In the genomic region with DNA sequence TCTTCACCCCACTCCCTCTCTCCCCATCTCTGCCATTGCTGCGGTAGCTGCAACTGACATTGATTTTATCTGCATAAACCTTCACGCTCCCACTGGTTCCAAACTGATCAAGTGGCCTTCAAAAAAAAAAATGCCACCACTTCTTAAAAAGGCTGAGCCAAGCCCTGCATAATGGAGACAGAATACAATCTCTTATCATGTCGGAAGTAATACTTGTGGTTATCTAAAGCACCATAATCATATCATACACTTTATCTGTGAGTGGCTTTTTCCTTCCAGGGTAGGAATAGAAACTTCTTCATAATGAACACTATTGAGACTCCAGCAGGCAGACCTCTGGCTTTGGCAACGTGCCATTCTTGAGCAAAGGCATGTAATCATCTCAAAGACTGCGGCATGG, we compare ENCODE assay signal across 25 mouse cellular contexts.
DNase-seq lines count a peak whose midpoint lies in the region; ATAC-seq and TF ChIP-seq lines count a peak whose summit lies in the region.
"Had no signal": no experiment of that assay in that cellular context is flagged by ENCODE, and none has a peak within 500 bp of the region (broad histone marks: within the 10 kb centered on the region; RNA-seq: fewer than 3 reads in every experiment).

No protein-coding gene starts in this region.

- no peak for ATAC-seq in embryonic facial prominence, embryonic 14.5 days (ENCODE audit: low read depth)
- ATAC-seq in lung, embryonic 15.5 days (ENCODE audit: borderline replicate concordance, extremely low read depth, low FRiP score, low TSS enrichment) = 0 out of 2 replicates have a peak, but pooled peaks have one; percentile 47
- ATAC-seq in lung, postnatal 0 days = peak; percentile 32; the same call in 1 of the 2 replicates
- ATAC-seq in hindbrain, embryonic 11.5 days (ENCODE audit: low FRiP score) = no peak
- ATAC-seq: forebrain, embryonic 13.5 days; liver, embryonic 12.5 days; liver, postnatal 0 days had no signal

- H3K9me3 ChIP-seq in embryonic facial prominence, embryonic 14.5 days (ENCODE audit: control insufficient read depth, low read length) = no peaks in the 10 kb centered on the region
- no peaks in the 10 kb centered on the region for H3K9me3 ChIP-seq in embryonic facial prominence, embryonic 10.5 days
- H3K9me3 ChIP-seq in lung, embryonic 15.5 days = no peaks in the 10 kb centered on the region
- no peaks in the 10 kb centered on the region for H3K9me3 ChIP-seq in lung, postnatal 0 days (ENCODE audit: low read length)
- no peaks in the 10 kb centered on the region for H3K9me3 ChIP-seq in hindbrain, embryonic 11.5 days (ENCODE audit: control insufficient read depth, low read length)
- H3K9me3 ChIP-seq: embryonic facial prominence, embryonic 15.5 days; forebrain, embryonic 13.5 days; hindbrain, embryonic 12.5 days; kidney, embryonic 15.5 days; liver, embryonic 12.5 days; midbrain, embryonic 12.5 days; neural tube, embryonic 13.5 days had no signal

- H3K36me3 ChIP-seq in embryonic facial prominence, embryonic 14.5 days (ENCODE audit: control insufficient read depth, insufficient read depth, low read length) = no peaks in the 10 kb centered on the region
- no peaks in the 10 kb centered on the region for H3K36me3 ChIP-seq in embryonic facial prominence, embryonic 10.5 days (replicated peaks)
- H3K36me3 ChIP-seq in lung, embryonic 15.5 days = no peaks in the 10 kb centered on the region
- H3K36me3 ChIP-seq in lung, postnatal 0 days (ENCODE audit: insufficient read depth, low read length) = no peaks in the 10 kb centered on the region
- H3K36me3 ChIP-seq in hindbrain, embryonic 11.5 days (ENCODE audit: control insufficient read depth, insufficient read depth, low read length) = no peaks in the 10 kb centered on the region
- H3K36me3 ChIP-seq: embryonic facial prominence, embryonic 15.5 days; hindbrain, embryonic 12.5 days; kidney, embryonic 15.5 days; liver, embryonic 12.5 days; midbrain, embryonic 12.5 days; neural tube, embryonic 13.5 days had no signal

- H3K4me1 ChIP-seq in embryonic facial prominence, embryonic 14.5 days (ENCODE audit: control insufficient read depth, insufficient read depth, low read length) = 0 out of 2 replicates have a peak, but pooled peaks cover 5% of the 10 kb centered on the region
- peaks cover 8% of the 10 kb centered on the region for H3K4me1 ChIP-seq in embryonic facial prominence, embryonic 10.5 days
- H3K4me1 ChIP-seq in lung, embryonic 15.5 days = peaks cover 14% of the 10 kb centered on the region; the same call in 1 of the 2 replicates
- H3K4me1 ChIP-seq in lung, postnatal 0 days (ENCODE audit: insufficient read depth, low read depth, low read length) = no peaks in the 10 kb centered on the region
- H3K4me1 ChIP-seq in hindbrain, embryonic 11.5 days (replicated peaks; ENCODE audit: control insufficient read depth, insufficient read depth, low read length) = no peaks in the 10 kb centered on the region
- H3K4me1 ChIP-seq: forebrain, embryonic 13.5 days; hindbrain, embryonic 12.5 days; megakaryocyte, embryonic 14.5 days; midbrain, embryonic 12.5 days; neural tube, embryonic 13.5 days had no signal

- H3K27ac ChIP-seq in embryonic facial prominence, embryonic 14.5 days (replicated peaks; ENCODE audit: low read depth, low read length) = no peak overlapping the region
- no peak overlapping the region for H3K27ac ChIP-seq in embryonic facial prominence, embryonic 10.5 days (replicated peaks)
- no peak overlapping the region for H3K27ac ChIP-seq in lung, embryonic 15.5 days
- no peak overlapping the region for H3K27ac ChIP-seq in lung, postnatal 0 days (ENCODE audit: low read length)
- H3K27ac ChIP-seq in hindbrain, embryonic 11.5 days (ENCODE audit: low read depth, low read length) = no peak overlapping the region
- H3K27ac ChIP-seq: embryonic facial prominence, embryonic 15.5 days; forebrain, embryonic 13.5 days; hindbrain, embryonic 12.5 days; kidney, embryonic 15.5 days; liver, embryonic 12.5 days; midbrain, embryonic 12.5 days; neural tube, embryonic 13.5 days had no signal

- no peak overlapping the region for H3K4me3 ChIP-seq in embryonic facial prominence, embryonic 14.5 days (ENCODE audit: low read depth, low read length)
- H3K4me3 ChIP-seq in embryonic facial prominence, embryonic 10.5 days = no peak overlapping the region
- H3K4me3 ChIP-seq in lung, embryonic 15.5 days = no peak overlapping the region
- H3K4me3 ChIP-seq in lung, postnatal 0 days (ENCODE audit: low read depth, low read length) = no peak overlapping the region
- no peak overlapping the region for H3K4me3 ChIP-seq in hindbrain, embryonic 11.5 days (ENCODE audit: low read depth, low read length)
- H3K4me3 ChIP-seq: embryonic facial prominence, embryonic 15.5 days; forebrain, embryonic 13.5 days; hindbrain, embryonic 12.5 days; kidney, embryonic 15.5 days; liver, embryonic 12.5 days; megakaryocyte, embryonic 14.5 days; midbrain, embryonic 12.5 days; neural tube, embryonic 13.5 days had no signal

- no peak overlapping the region for H3K9ac ChIP-seq in embryonic facial prominence, embryonic 14.5 days (ENCODE audit: low read depth, low read length)
- no peak overlapping the region for H3K9ac ChIP-seq in lung, embryonic 15.5 days
- H3K9ac ChIP-seq in lung, postnatal 0 days (replicated peaks; ENCODE audit: low read depth) = no peak overlapping the region
- H3K9ac ChIP-seq in hindbrain, embryonic 11.5 days (ENCODE audit: low read depth, low read length) = no peak overlapping the region
- H3K9ac ChIP-seq: embryonic facial prominence, embryonic 15.5 days; forebrain, embryonic 13.5 days; hindbrain, embryonic 12.5 days; kidney, embryonic 15.5 days; liver, embryonic 12.5 days; liver, postnatal 0 days; midbrain, embryonic 12.5 days; neural tube, embryonic 13.5 days had no signal

- no peak for TF ChIP-seq CTCF in lung, postnatal 0 days (IDR thresholded peaks at IDR 0.05)

- peak; percentile 32 for DNase-seq in embryonic facial prominence, embryonic 14.5 days (ENCODE audit: low spot score)
- no peak for DNase-seq in embryonic facial prominence, embryonic 10.5 days (ENCODE audit: low spot score)
- DNase-seq in lung, postnatal 10 days = no peak
- DNase-seq in lung, postnatal 0 days (ENCODE audit: low spot score) = peak; percentile 46
- no peak for DNase-seq in cerebellum, postnatal 4 days (ENCODE audit: low spot score in 2 of 2)
- DNase-seq in hindbrain, embryonic 11.5 days (ENCODE audit: low spot score) = no peak
- DNase-seq: adrenal gland, postnatal 14 days; cerebellum, adult 11 months; cerebellum, adult 9-10 months; cerebellum, postnatal 36 days; gastrocnemius, postnatal 10 days; kidney, adult 18-20 months; layer of hippocampus, postnatal 36 days; left cerebral cortex, postnatal 4 days; liver, postnatal 0 days; right cerebral cortex, postnatal 4 days had no signal

- no peak overlapping the region for H3K4me2 ChIP-seq in embryonic facial prominence, embryonic 14.5 days (ENCODE audit: low read depth, low read length)
- no peak overlapping the region for H3K4me2 ChIP-seq in lung, embryonic 15.5 days
- no peak overlapping the region for H3K4me2 ChIP-seq in lung, postnatal 0 days (replicated peaks; ENCODE audit: low read depth, low read length)
- H3K4me2 ChIP-seq in hindbrain, embryonic 11.5 days (replicated peaks; ENCODE audit: low read depth, low read length) = no peak overlapping the region
- H3K4me2 ChIP-seq: embryonic facial prominence, embryonic 15.5 days; forebrain, embryonic 13.5 days; hindbrain, embryonic 12.5 days; kidney, embryonic 15.5 days; liver, embryonic 12.5 days; midbrain, embryonic 12.5 days; neural tube, embryonic 13.5 days had no signal

- H3K27me3 ChIP-seq in embryonic facial prominence, embryonic 14.5 days (replicated peaks; ENCODE audit: control insufficient read depth, insufficient read depth, low read length) = no peaks in the 10 kb centered on the region
- H3K27me3 ChIP-seq in embryonic facial prominence, embryonic 10.5 days (replicated peaks; ENCODE audit: low read depth, poor library complexity, severe bottlenecking) = peaks cover 36% of the 10 kb centered on the region
- no peaks in the 10 kb centered on the region for H3K27me3 ChIP-seq in lung, embryonic 15.5 days
- H3K27me3 ChIP-seq in lung, postnatal 0 days (replicated peaks; ENCODE audit: insufficient read depth, low read length) = no peaks in the 10 kb centered on the region
- no peaks in the 10 kb centered on the region for H3K27me3 ChIP-seq in hindbrain, embryonic 11.5 days (ENCODE audit: control insufficient read depth, insufficient read depth, low read length)
- H3K27me3 ChIP-seq: embryonic facial prominence, embryonic 15.5 days; forebrain, embryonic 13.5 days; hindbrain, embryonic 12.5 days; kidney, embryonic 15.5 days; megakaryocyte, embryonic 14.5 days; midbrain, embryonic 12.5 days; neural tube, embryonic 13.5 days had no signal

- WGBS in embryonic facial prominence, embryonic 14.5 days = 72% methylated on average over 5 of the region's 5 CpGs
- WGBS in embryonic facial prominence, embryonic 10.5 days = 90% methylated on average over 5 of the region's 5 CpGs
- WGBS in lung, embryonic 15.5 days = 57% methylated on average over 5 of the region's 5 CpGs
- WGBS in lung, postnatal 0 days = 56% methylated on average over 5 of the region's 5 CpGs
- 91% methylated on average over 5 of the region's 5 CpGs for WGBS in hindbrain, embryonic 11.5 days

- peak; percentile 70 for TF ChIP-seq EP300 in lung, postnatal 0 days (IDR thresholded peaks at IDR 0.05)

Comparison
In these comparisons a context has a peak if more than half of its experiments do, and no peak if none do; other contexts are left out.
1. DNase-seq: peak in embryonic facial prominence, embryonic 14.5 days (single experiment) and lung, postnatal 0 days (single experiment); none in embryonic facial prominence, embryonic 10.5 days (single experiment), lung, postnatal 10 days (single experiment), cerebellum, postnatal 4 days (0 of 2) and hindbrain, embryonic 11.5 days (single experiment).
2. ATAC-seq: peak in lung, embryonic 15.5 days (single experiment) and lung, postnatal 0 days (single experiment); none in embryonic facial prominence, embryonic 14.5 days (single experiment) and hindbrain, embryonic 11.5 days (single experiment).